Mouse (Mus musculus) forebrain, embryonic 11.5 days (tissue): Measurements from ENCODE around the gene Sf3a1. TPM values are rescaled to one million over a fixed set of nuclear protein-coding genes. Genes with fewer than 3 reads are reported as not detected.

ENCODE experiments used
- ATAC-seq: fragments of 200-750 bp; cut with Nextera tagmentation; replicated peaks from 2 replicates; pipeline ENCODE4 v1.8.0; 2017; ENCODE audit warnings: moderate TSS enrichment; ENCODE audit not compliant: low FRiP score
- DNase-seq: peaks from one replicate; pipeline ENCODE4 v3.0.0-alpha.2; 2017; ENCODE audit warnings: low spot score
- H3K27ac ChIP-seq: fragments of 300-500 bp; sonication (generic); 2 replicates; pipeline ENCODE4 v1.5.1; 2014; ENCODE audit warnings: low read depth, low read length
- H3K27me3 ChIP-seq: fragments of 300-500 bp; sonication (generic); 2 replicates; pipeline ENCODE4 v1.6.1; 2014; ENCODE audit warnings: mild to moderate bottlenecking, low read length, mixed read lengths; ENCODE audit not compliant: control insufficient read depth, insufficient read depth
- H3K36me3 ChIP-seq: fragments of 300-500 bp; sonication (generic); 2 replicates; pipeline ENCODE4 v1.6.1; 2014; ENCODE audit warnings: mild to moderate bottlenecking, low read length, moderate library complexity, mixed read lengths; ENCODE audit not compliant: control insufficient read depth, insufficient read depth
- H3K4me1 ChIP-seq: fragments of 300-500 bp; sonication (generic); replicated peaks from 2 replicates; pipeline ENCODE4 v1.6.1; 2014; ENCODE audit warnings: low read length, mixed read lengths; ENCODE audit not compliant: control insufficient read depth, insufficient read depth
- H3K4me2 ChIP-seq: fragments of 300-500 bp; sonication (generic); 2 replicates; pipeline ENCODE4 v1.6.1; 2014; ENCODE audit warnings: low read depth, mild to moderate bottlenecking, low read length, moderate library complexity, mixed read lengths; ENCODE audit not compliant: severe bottlenecking
- H3K4me3 ChIP-seq: fragments of 300-500 bp; sonication (generic); 2 replicates; pipeline ENCODE4 v1.5.1; 2014; ENCODE audit warnings: low read depth, low read length
- H3K9ac ChIP-seq: fragments of 300-500 bp; sonication (generic); 2 replicates; pipeline ENCODE4 v1.6.1; 2014; ENCODE audit warnings: low read length
- H3K9me3 ChIP-seq: fragments of 300-500 bp; sonication (generic); 2 replicates; pipeline ENCODE4 v1.6.1; 2016; ENCODE audit warnings: low read length, mixed read lengths; ENCODE audit not compliant: control insufficient read depth
- WGBS: fragments of 180-500 bp; shearing (Covaris S2); extraction: QIAGEN DNeasy Blood & Tissue Kit; methylation state at CpG from one replicate; pipeline ENCODE4 v1.1.7; 2014; 5-methylcytosine and 5-hydroxymethylcytosine counted together
- microRNA-seq: library from miRNA; unstranded; fragments of <30 nt; microRNA quantifications from one replicate; pipeline ENCODE4, GENCODE M21; 2016; ENCODE audit not compliant: insufficient number of aligned reads
- polyA plus RNA-seq: library from polyadenylated mRNA; unstranded; fragments of >200 nt; fragmentation: Nextera tagmentation; extraction: Ambion mirVana; gene quantifications from 2 replicates; pipeline ENCODE4 v1.2.1, GENCODE M21; 2014

Gene Sf3a1
- polyA plus RNA-seq, 1 experiment from 2014 or later: 108 TPM

DNA sequence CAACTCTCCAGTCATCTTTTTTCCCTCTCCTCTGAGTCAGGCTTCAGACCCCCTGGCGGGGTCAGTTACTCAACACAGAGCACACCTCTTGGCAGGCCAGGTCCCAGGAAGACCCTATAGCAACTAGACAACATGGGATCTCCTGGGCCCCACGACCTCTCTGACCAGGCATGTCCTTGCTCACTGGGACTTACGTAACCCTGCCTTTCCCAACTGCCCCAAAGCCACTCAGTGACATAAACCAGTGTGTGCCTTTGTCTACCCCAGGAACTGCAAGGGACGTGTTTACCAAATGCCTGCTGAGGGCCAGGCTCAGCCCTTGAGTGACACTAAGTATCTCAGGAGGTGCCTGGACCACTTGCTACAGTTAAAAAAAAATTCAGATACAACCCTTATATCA is 69.7 kb downstream of the Sf3a1 start:
- 65% methylated on average over 4 of the region's 4 CpGs for WGBS
- ATAC-seq (no peak), DNase-seq (no peak)
- Histone ChIP-seq H3K4me2 (no peak overlapping the region), H3K4me1 (no peaks in the 10 kb centered on the region), H3K36me3 (no peaks in the 10 kb centered on the region), H3K27ac (no peak overlapping the region), H3K9me3 (no peaks in the 10 kb centered on the region), H3K27me3 (no peaks in the 10 kb centered on the region), H3K9ac (no peak overlapping the region), H3K4me3 (no peak overlapping the region)

DNA sequence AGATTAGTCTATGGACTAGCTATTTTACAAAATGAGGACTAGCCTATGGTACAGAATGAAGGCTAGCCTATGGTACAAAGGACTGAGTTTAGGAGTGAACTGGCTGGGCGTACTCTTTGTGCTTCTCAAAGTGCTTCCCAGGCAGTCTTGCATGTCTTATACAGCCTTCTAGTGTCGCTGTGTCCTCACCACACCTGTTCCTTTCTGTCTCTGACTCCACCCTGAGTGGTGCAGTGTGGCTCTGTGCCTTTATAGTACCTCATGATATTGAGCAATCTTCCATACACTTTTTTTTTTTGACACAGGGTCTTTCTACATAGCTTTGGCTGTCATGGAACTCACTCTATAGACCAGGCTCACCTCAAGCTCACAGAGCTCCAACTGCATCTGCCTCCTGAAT is 71.3 kb downstream of the Sf3a1 start:
- 89% methylated on average over 2 of the region's 2 CpGs for WGBS
- H3K4me1 ChIP-seq: no peaks in the 10 kb centered on the region
- H3K27me3 ChIP-seq: no peaks in the 10 kb centered on the region
- no peaks in the 10 kb centered on the region for H3K36me3 ChIP-seq
- ATAC-seq (no peak), DNase-seq (no peak)
- H3K4me3 ChIP-seq: no peak overlapping the region
- H3K9me3 ChIP-seq: no peaks in the 10 kb centered on the region
- H3K9ac ChIP-seq: no peak overlapping the region
- H3K27ac ChIP-seq: no peak overlapping the region
- no peak overlapping the region for H3K4me2 ChIP-seq

Small RNA genes lying within 50 kb of the gene (microRNA-seq; reads per million reads assigned to microRNA genes)
- gene Mir3060: 9.3 reads per million, percentile 3 among the genes with 10 or more reads in this experiment

Other genes with a start within 250 kb of the Sf3a1 start
- 3.5 and 3.9 TPM in 2 replicates for gene Slc35e4, start 245.7 kb upstream of the Sf3a1 start, polyA plus RNA-seq
- gene Tcn2, start 228.2 kb upstream of the Sf3a1 start, polyA plus RNA-seq: 23.1 and 26.0 TPM in 2 replicates
- 82.9 and 90.4 TPM in 2 replicates for gene Pes1, start 196.4 kb upstream of the Sf3a1 start, polyA plus RNA-seq
- 0.31 TPM in 1 of 2 replicates, not detected in the other for gene 4930556J24Rik, start 183.6 kb upstream of the Sf3a1 start, polyA plus RNA-seq
- gene Gal3st1, start 176.7 kb upstream of the Sf3a1 start, polyA plus RNA-seq: 0.41 and 0.57 TPM in 2 replicates
- 0.29 TPM in 1 of 2 replicates, not detected in the other for gene Sec14l4, start 128.9 kb upstream of the Sf3a1 start, polyA plus RNA-seq
- gene Sec14l3, start 95.5 kb upstream of the Sf3a1 start, polyA plus RNA-seq: 0.28 and 0.37 TPM in 2 replicates
- 7.9 and 8.9 TPM in 2 replicates for gene Mtfp1, start 64.9 kb upstream of the Sf3a1 start, polyA plus RNA-seq
- 2.1 TPM in 2 replicates for gene Sec14l2, start 36.9 kb upstream of the Sf3a1 start, polyA plus RNA-seq
- gene Rnf215, start 25.1 kb upstream of the Sf3a1 start, polyA plus RNA-seq: 25.0 and 31.4 TPM in 2 replicates
- gene Ccdc157, start 57 bp upstream of the Sf3a1 start, polyA plus RNA-seq: 5.3 and 5.9 TPM in 2 replicates
- 22.4 and 23.0 TPM in 2 replicates for gene Tbc1d10a, start 26.4 kb downstream of the Sf3a1 start, polyA plus RNA-seq
- gene Castor1, start 57.9 kb downstream of the Sf3a1 start, polyA plus RNA-seq: 2.0 and 2.5 TPM in 2 replicates
- not detected in 2 replicates for gene Osm, start 76.1 kb downstream of the Sf3a1 start, polyA plus RNA-seq
- not detected in 2 replicates for gene Lif, start 97.2 kb downstream of the Sf3a1 start, polyA plus RNA-seq